Mouse (Mus musculus): ENCODE measurements at regions not wholly inside any gene's neighbourhood (a gene's known extent, or its start where the extent isn't known, plus 50 kb on each side); places are given as distances from the start of the nearest gene placed in this dataset.

- H3K27ac ChIP-seq (replicated peaks), result no peak overlapping the region
- H3K36me3 ChIP-seq, result no peaks in the 10 kb centered on the region
- peaks cover 3% of the 10 kb centered on the region; the same call in 1 of the 2 replicates for H3K4me1 ChIP-seq
- H3K4me3 ChIP-seq, result no peak overlapping the region
- H3K27me3 ChIP-seq (ENCODE audit: low read depth, poor library complexity, severe bottlenecking), result no peaks in the 10 kb centered on the region
- no peak for DNase-seq (ENCODE audit: low spot score)
- WGBS, result 90% methylated on average over 4 of the region's 4 CpGs
- no peaks in the 10 kb centered on the region for H3K9me3 ChIP-seq (replicated peaks)
Observed at GRCm38 (mm10) chr7:128910134-128910533, 165.4 kb downstream of the Sec23ip start.

GRCm38 (mm10) chr7:128937976-128938730 is 193.4 kb downstream of the Sec23ip start:
- 47% methylated on average over 6 of the region's 6 CpGs for WGBS
- no peak for DNase-seq (ENCODE audit: low spot score)
- no peaks in the 10 kb centered on the region for H3K9me3 ChIP-seq (replicated peaks)

GRCm38 (mm10) chr7:128960575-128960974 is 215.8 kb downstream of the Sec23ip start:
- H3K4me3 ChIP-seq, result no peak overlapping the region
- H3K4me1 ChIP-seq, result no peaks in the 10 kb centered on the region
- H3K9me3 ChIP-seq (replicated peaks), result no peaks in the 10 kb centered on the region
- 90% methylated on average over 5 of the region's 5 CpGs for WGBS
- DNase-seq (ENCODE audit: low spot score), result no peak
- no peaks in the 10 kb centered on the region for H3K27me3 ChIP-seq (ENCODE audit: low read depth, poor library complexity, severe bottlenecking)
- no peaks in the 10 kb centered on the region for H3K36me3 ChIP-seq
- H3K27ac ChIP-seq (replicated peaks), result no peak overlapping the region

More at GRCm38 (mm10) chr7:128937976-128938730, 193.4 kb downstream of the Sec23ip start:
- H3K4me3 ChIP-seq, result no peak overlapping the region
- H3K36me3 ChIP-seq, result no peaks in the 10 kb centered on the region
- no peak overlapping the region for H3K27ac ChIP-seq (replicated peaks)
- H3K27me3 ChIP-seq (ENCODE audit: low read depth, poor library complexity, severe bottlenecking), result no peaks in the 10 kb centered on the region
- H3K4me1 ChIP-seq, result no peaks in the 10 kb centered on the region

- Histone ChIP-seq H3K4me1 (peaks cover 14% of the 10 kb centered on the region), H3K4me3 (no peak overlapping the region), H3K27me3 (ENCODE audit: low read depth, poor library complexity, severe bottlenecking) (no peaks in the 10 kb centered on the region), H3K27ac (replicated peaks) (no peak overlapping the region), H3K36me3 (no peaks in the 10 kb centered on the region), H3K9me3 (replicated peaks) (no peaks in the 10 kb centered on the region)
- WGBS, result 84% methylated on average over 3 of the region's 4 CpGs
- DNase-seq (ENCODE audit: low spot score), result no peak
Observed at GRCm38 (mm10) chr7:128979904-128980303, 235.2 kb downstream of the Sec23ip start.

GRCm38 (mm10) chr7:128980827-128981226 is 236.1 kb downstream of the Sec23ip start:
- WGBS, result 66% methylated on average over 7 of the region's 7 CpGs
- no peak for DNase-seq (ENCODE audit: low spot score)
- no peak overlapping the region for H3K4me3 ChIP-seq
- H3K4me1 ChIP-seq, result peaks cover 14% of the 10 kb centered on the region
- no peaks in the 10 kb centered on the region for H3K27me3 ChIP-seq (ENCODE audit: low read depth, poor library complexity, severe bottlenecking)
- H3K36me3 ChIP-seq, result no peaks in the 10 kb centered on the region
- no peaks in the 10 kb centered on the region for H3K9me3 ChIP-seq (replicated peaks)
- H3K27ac ChIP-seq (replicated peaks), result no peak overlapping the region

DNA sequence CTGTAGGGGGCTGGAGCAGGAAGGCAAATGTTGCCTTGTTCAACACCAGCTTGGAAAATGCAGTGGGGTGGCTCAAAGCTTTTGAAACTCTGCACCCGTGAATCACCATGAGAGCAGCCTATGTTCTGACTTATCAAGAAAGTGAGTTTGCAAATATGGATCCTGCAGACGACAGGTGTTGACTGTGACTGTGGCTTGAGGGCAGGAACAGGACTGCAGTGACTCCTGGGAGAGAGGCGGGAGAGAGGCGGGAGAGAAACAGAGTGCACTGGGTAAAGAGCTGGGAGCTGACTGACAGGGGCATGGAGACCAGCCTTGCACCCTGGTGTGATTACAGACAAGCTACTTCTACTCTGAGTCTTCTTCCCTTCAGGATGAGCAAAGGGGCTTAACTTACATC is 254.0 kb downstream of the Sec23ip start:
- WGBS, result 73% methylated on average over 4 of the region's 4 CpGs
- no peaks in the 10 kb centered on the region for H3K27me3 ChIP-seq (ENCODE audit: low read depth, poor library complexity, severe bottlenecking)
- DNase-seq (ENCODE audit: low spot score), result no peak
- H3K36me3 ChIP-seq, result no peaks in the 10 kb centered on the region
- H3K9me3 ChIP-seq (replicated peaks), result no peaks in the 10 kb centered on the region
- H3K27ac ChIP-seq (replicated peaks), result no peak overlapping the region
- H3K4me1 ChIP-seq, result no peaks in the 10 kb centered on the region
- no peak overlapping the region for H3K4me3 ChIP-seq

- Histone ChIP-seq H3K36me3 (no peaks in the 10 kb centered on the region), H3K9me3 (replicated peaks) (no peaks in the 10 kb centered on the region), H3K4me1 (no peaks in the 10 kb centered on the region), H3K27ac (replicated peaks) (no peak overlapping the region), H3K4me3 (no peak overlapping the region), H3K27me3 (ENCODE audit: low read depth, poor library complexity, severe bottlenecking) (no peaks in the 10 kb centered on the region)
- 92% methylated on average over 5 of the region's 5 CpGs for WGBS
- DNase-seq (ENCODE audit: low spot score), result no peak
Observed at GRCm38 (mm10) chr7:129002419-129002818, 254.4 kb upstream of the Plpp4 start.

DNA sequence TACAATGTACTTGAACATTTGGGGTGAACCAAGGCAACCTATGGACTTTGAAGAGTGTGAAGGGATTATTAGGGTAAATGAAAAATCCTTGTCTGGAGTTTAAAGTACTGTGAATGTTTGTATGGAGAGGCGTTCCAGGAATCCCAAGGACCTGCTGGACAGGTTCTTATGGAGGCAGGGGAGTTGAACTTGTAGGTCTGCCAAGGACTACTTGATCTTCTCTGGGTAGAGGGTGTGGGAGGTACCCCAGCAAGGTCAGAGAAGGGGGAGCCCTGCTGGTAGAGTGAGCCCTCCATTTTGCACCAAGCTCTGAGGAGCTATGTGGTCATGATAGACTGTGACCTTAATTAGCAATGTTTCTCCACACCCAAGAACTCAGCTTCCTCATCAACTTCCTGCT is 253.7 kb upstream of the Plpp4 start:
- no peaks in the 10 kb centered on the region for H3K9me3 ChIP-seq (replicated peaks)
- H3K36me3 ChIP-seq, result no peaks in the 10 kb centered on the region
- H3K27ac ChIP-seq (replicated peaks), result no peak overlapping the region
- DNase-seq (ENCODE audit: low spot score), result no peak
- 83% methylated on average over 1 of the region's 1 CpGs for WGBS
- H3K4me3 ChIP-seq, result no peak overlapping the region
- H3K27me3 ChIP-seq (ENCODE audit: low read depth, poor library complexity, severe bottlenecking), result no peaks in the 10 kb centered on the region
- no peaks in the 10 kb centered on the region for H3K4me1 ChIP-seq

- H3K4me1 ChIP-seq, result no peaks in the 10 kb centered on the region
- H3K36me3 ChIP-seq, result no peaks in the 10 kb centered on the region
- H3K27ac ChIP-seq (replicated peaks), result no peak overlapping the region
- WGBS, result 89% methylated on average over 6 of the region's 6 CpGs
- H3K4me3 ChIP-seq, result no peak overlapping the region
- DNase-seq (ENCODE audit: low spot score), result no peak
- 0 out of 2 replicates have a peak, but pooled peaks cover 3% of the 10 kb centered on the region for H3K9me3 ChIP-seq (replicated peaks)
- H3K27me3 ChIP-seq (ENCODE audit: low read depth, poor library complexity, severe bottlenecking), result no peaks in the 10 kb centered on the region
Observed at GRCm38 (mm10) chr7:129016353-129016752, 240.5 kb upstream of the Plpp4 start.

DNA sequence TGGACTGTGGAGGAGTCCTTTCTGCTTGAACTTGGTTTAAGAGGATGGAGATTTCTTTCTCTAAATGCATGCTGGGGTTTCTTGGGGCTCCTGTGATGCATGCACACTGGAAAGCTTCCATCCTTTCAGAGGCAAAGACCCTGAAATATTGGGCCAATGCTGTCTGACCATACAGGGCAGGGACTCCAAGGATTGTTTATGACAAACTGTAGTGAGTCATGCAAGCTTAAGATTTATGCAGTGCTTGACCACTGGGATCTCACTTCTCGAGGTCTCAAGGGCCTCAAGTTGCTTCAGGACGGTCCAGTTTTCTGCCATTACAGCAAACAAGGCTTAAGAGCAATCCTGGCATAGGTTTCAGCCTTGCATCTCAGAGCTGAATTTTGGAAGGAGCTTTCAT is 229.7 kb upstream of the Plpp4 start:
- Histone ChIP-seq H3K9me3 (replicated peaks) (no peaks in the 10 kb centered on the region), H3K27me3 (ENCODE audit: low read depth, poor library complexity, severe bottlenecking) (no peaks in the 10 kb centered on the region), H3K27ac (replicated peaks) (no peak overlapping the region), H3K36me3 (no peaks in the 10 kb centered on the region), H3K4me1 (no peaks in the 10 kb centered on the region), H3K4me3 (no peak overlapping the region)
- 89% methylated on average over 2 of the region's 2 CpGs for WGBS
- no peak for DNase-seq (ENCODE audit: low spot score)

DNA sequence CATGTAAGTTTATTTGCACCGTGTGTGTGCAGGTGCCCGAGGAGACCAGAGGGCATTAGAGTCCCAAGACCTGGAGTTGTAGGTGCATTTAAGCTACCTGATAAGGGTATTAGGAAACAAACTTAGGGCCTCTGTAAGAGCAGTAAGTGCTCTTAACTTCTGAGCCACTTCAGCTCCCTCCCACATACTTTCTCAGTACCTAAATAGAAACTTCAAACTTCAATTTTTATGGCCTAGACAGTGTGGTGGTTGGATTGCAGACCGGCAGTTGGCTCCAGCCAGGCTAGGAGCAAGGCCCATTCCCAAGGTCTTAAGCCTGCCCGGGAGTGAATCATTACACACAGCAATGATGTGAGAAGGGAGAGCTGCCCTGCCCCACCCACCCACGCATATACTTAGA is 208.8 kb upstream of the Plpp4 start:
- Histone ChIP-seq H3K27ac (replicated peaks) (no peak overlapping the region), H3K9me3 (replicated peaks) (no peaks in the 10 kb centered on the region), H3K27me3 (ENCODE audit: low read depth, poor library complexity, severe bottlenecking) (no peaks in the 10 kb centered on the region), H3K4me3 (no peak overlapping the region), H3K4me1 (no peaks in the 10 kb centered on the region), H3K36me3 (no peaks in the 10 kb centered on the region)
- WGBS, result 80% methylated on average over 5 of the region's 5 CpGs
- no peak for DNase-seq (ENCODE audit: low spot score)

DNA sequence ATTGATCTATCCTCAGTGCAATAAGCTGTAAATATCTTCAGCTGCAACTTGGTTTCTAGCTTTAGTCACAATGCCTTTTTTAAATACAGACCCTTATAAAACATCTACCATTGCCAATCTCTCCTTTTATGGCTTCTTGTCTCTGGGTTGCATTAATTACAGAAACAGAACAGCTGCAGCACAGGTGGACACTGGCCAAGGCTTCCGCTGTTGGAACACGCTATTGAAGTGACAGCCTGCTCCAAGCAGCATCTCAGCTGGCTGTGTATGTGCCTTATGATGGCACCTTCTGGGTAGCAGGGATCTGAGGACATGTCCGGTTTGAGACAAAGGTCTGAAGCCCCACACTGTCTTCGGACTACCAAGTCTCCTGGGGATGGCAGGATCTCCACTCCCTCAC is 207.1 kb upstream of the Plpp4 start:
- Histone ChIP-seq H3K4me1 (no peaks in the 10 kb centered on the region), H3K4me3 (no peak overlapping the region), H3K27me3 (ENCODE audit: low read depth, poor library complexity, severe bottlenecking) (no peaks in the 10 kb centered on the region), H3K36me3 (no peaks in the 10 kb centered on the region), H3K9me3 (replicated peaks) (no peaks in the 10 kb centered on the region), H3K27ac (replicated peaks) (no peak overlapping the region)
- DNase-seq (ENCODE audit: low spot score), result no peak
- 95% methylated on average over 4 of the region's 4 CpGs for WGBS

DNA sequence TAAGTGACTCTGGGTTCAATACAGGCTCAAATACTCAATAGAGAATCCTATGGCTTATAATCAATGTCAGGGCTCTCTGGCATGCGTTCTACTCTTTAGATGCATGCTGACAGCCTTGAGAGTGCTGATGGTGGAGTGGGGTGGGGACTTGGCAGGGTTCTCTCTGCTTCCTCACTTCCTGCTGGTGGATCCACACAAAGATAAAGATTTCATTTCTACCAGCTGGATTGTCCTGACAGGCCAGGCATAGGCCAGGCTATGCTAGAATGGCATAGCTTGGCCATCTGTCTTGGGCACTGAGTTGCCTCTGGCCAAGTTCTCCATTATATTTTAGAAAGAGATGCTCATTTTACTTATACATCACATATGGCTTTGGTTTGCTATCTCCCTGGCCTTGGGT is 206.2 kb upstream of the Plpp4 start:
- H3K27me3 ChIP-seq (ENCODE audit: low read depth, poor library complexity, severe bottlenecking), result no peaks in the 10 kb centered on the region
- DNase-seq (ENCODE audit: low spot score), result no peak
- no peak overlapping the region for H3K27ac ChIP-seq (replicated peaks)
- no peaks in the 10 kb centered on the region for H3K36me3 ChIP-seq
- H3K4me3 ChIP-seq, result no peak overlapping the region
- no peaks in the 10 kb centered on the region for H3K9me3 ChIP-seq (replicated peaks)
- H3K4me1 ChIP-seq, result no peaks in the 10 kb centered on the region
- WGBS, result 93% methylated on average over 1 of the region's 1 CpGs

DNA sequence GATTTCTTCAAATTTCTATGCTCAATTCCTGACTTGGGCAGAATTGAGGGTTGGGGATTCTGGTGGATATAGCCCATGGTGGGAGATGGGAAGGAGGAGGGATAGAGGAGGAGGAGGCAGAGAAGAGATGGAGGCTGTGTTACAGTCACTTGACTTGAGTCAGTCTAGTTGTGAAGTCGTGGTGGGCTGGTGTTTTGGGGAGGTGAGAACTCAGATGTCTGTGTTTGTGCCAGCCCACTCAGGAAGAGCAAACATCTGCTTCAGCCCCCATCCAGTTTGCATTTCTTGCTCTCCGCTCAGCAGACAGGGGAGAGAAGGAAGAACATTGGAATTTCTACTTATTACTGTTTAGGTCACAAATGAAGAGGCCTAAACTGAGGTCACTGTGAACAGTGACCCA is 189.9 kb upstream of the Plpp4 start:
- Histone ChIP-seq H3K27ac (replicated peaks) (no peak overlapping the region), H3K9me3 (replicated peaks) (no peaks in the 10 kb centered on the region), H3K4me1 (no peaks in the 10 kb centered on the region), H3K36me3 (no peaks in the 10 kb centered on the region), H3K27me3 (ENCODE audit: low read depth, poor library complexity, severe bottlenecking) (no peaks in the 10 kb centered on the region), H3K4me3 (no peak overlapping the region)
- 81% methylated on average over 2 of the region's 2 CpGs for WGBS
- DNase-seq (ENCODE audit: low spot score), result no peak

Data from midbrain, embryonic 10.5 days (tissue).